Mouse (Mus musculus): ENCODE data around the gene Pitx2. TPM values are rescaled to one million over a fixed set of nuclear protein-coding genes. Genes with fewer than 3 reads are reported as not detected.

Pitx2 gene
- polyA plus RNA-seq (2017; shearing (Covaris generic)) = 1 to 10 TPM in 1 of 2 experiments, under 1 TPM in 1; 0.63 to 1.8 TPM

DNA sequence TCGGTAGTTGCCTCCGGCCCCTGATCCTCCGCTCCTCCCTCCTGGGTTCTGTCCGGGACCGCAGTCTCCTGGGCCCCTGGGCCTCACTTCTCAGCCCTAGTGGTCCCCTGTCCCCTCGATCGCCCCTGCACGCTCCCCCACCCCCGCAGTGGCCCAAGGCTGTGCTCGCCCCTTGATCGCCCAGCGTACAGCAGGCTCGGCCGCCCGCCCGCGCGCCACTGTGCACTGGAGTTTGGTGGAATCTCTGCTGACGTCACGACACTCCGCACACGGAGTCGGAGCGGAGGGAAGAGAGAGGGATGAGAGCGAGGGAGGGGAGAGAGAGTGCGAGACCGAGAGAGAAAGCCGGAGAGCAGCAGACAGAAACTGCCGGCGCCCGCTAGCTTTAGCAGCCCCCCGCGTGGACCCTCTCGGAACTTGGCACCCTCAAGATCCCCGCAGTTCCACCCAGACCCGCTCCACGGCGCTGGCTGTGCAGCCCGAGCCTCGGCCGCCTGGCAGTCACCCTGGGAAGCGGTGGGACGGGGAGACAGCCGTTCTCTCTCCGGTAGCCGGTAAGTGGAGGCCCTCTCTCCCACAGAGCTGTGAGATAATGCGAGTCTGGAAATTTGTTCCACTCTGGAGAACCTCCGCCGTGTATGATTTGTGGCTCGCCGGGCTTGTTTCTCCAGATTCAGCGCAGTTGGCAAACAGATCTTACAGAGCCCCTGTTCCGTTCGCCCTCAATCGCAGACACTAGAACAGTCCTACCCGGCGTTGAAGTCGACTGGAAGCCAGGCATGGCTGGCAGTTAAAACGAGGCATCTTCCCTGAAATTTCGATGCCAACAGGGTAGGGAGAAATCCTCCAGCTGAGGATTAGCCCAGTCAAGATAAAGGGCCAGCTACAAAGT, at the start of gene Pitx2:
TSS of gene Pitx2 (plus strand) at position 270 of the 892 bp plus-strand sequence.

Other genes with a start within 250 kb of the Pitx2 start
- under 1 TPM; 0.59 to 0.94 TPM for gene Enpep, start 132.8 kb downstream of the Pitx2 start, polyA plus RNA-seq (2017; shearing (Covaris generic))